Mouse (Mus musculus) left cerebral cortex, postnatal 14 days (tissue): Measurements from ENCODE around the gene Hs3st3b1. TPM values are rescaled to one million over a fixed set of nuclear protein-coding genes. Genes with fewer than 3 reads are reported as not detected.

Source experiments
- DNase-seq, 2 experiments: peaks; one replicate each; pipeline ENCODE4 v3.0.0; 2021 to 2022; ENCODE audit warnings: low spot score in 2 of 2, mixed read lengths in 1 of 2
- intact Hi-C: fragments of 180-260 bp; cut with DNase I; formaldehyde crosslinking; loops from one replicate; pipeline ENCODE4 v1.15.1; 2025
- total RNA-seq, 2 experiments: library from RNA; stranded (reverse); gene quantifications; 2 replicates each; pipeline ENCODE4 v1.2.3; 2021

Gene Hs3st3b1
- total RNA-seq, 2 experiments from 2014 or later, result 0.87 to 1.3 TPM

DNA sequence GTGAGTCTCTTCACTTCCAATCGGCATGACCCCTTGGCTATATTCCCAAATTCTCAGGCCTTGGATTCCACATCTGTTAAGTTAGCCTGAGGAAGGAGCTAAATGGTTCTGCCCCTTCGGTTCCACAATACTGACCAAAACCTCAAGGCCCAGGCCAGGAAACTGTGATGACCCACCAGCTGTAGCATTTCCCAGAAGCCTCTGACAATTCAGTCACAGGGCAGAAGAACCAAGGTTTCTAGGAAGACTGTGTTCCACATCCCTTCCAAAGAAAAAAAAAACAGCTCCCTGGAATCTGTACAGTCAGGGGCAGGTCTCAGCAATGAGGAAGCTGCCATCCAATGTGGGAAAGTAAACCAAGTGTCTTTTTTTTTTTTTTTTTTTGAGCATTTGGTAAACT, 25.1 kb downstream of the Hs3st3b1 start:
- DNase-seq, result no peak
- intact Hi-C loops, result no loop called here

DNA sequence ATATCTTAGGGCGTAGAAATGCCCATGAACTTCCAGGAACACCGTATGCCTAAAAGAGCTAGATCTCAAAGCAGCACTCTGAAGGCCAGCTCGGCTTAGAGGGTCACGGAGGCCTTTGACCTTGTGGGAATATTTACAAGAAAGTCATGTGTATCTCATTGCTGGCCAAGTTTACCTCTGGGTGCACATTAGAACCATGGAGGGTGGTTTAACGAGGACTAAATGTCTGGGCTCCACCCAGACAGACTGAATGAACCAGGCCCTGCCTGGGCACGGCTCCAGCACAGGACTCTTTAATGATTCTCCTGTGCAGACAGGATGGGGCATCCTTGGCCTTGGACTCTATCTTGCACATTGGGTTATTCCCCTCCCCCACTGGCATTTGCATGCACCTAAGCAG, 27.9 kb downstream of the Hs3st3b1 start:
- intact Hi-C loops, result no loop called here
- DNase-seq, result no peak

DNA sequence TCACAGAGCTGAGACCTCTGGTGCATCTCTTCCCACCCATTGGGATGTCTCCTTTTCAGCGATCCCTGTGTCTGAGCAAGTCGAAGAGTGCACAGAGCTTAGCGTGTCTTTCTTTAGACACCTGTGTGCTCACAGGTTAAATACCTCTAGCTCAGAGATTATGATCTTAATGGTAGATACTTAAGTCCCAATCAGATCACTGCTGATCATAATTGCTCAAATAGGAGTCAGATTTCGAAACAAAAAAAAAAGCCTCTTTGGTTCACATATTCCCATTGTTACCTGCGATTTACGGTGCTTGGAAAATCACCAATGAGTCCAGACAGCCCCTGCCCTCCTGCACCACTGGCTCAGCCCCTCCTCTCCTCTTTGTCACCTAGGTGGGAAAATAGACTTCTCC, 28.5 kb downstream of the Hs3st3b1 start:
- intact Hi-C loops, result no loop called here
- DNase-seq, result no peak

DNA sequence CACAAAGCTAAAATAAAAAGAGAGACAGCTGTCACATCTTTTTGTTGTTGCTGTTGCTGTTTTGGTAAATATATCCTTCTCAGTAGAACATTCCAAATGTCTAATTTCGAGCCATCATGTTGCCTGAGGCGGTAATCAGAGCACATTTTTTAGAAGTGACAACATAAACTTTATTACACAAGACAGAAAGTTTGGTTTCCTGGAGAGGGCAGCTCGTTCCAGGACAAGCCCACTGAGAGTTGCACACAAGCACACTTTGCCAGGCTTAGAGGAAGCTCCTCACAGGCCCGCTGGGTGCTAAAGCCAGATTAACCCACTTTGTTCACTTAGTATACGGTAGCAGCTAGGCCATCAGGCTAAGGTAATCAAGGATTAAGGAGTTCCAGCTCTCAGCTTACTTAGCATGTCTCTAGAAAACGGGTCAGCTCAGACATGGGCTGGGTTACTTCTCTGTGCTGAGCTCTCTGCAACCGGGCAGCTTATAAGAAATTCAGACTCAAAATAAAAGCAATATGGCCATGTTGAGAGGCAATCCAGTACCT, 30.5 kb downstream of the Hs3st3b1 start:
- DNase-seq, result no peak
- intact Hi-C loops, result no loop called here

DNA sequence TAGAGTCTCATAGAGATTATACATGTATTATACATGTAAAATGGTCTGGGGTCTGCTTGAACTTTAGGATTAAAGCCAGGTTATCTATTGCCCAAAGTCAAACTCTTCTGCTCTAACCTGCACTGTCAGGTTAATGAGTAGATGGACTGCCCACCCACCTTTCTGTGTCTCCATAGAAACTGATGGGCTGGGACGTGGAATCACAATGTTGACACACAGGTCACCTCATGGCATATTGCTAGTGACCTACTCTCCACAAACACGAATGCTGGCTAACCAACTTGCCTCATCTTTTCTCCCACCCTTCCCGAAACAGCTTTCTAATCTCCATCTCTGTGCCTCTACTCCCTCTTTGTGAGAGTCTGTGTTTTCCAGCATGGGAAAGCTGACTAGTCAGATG, 38.7 kb downstream of the Hs3st3b1 start:
- DNase-seq, result no peak
- intact Hi-C loops, result no loop called here

DNA sequence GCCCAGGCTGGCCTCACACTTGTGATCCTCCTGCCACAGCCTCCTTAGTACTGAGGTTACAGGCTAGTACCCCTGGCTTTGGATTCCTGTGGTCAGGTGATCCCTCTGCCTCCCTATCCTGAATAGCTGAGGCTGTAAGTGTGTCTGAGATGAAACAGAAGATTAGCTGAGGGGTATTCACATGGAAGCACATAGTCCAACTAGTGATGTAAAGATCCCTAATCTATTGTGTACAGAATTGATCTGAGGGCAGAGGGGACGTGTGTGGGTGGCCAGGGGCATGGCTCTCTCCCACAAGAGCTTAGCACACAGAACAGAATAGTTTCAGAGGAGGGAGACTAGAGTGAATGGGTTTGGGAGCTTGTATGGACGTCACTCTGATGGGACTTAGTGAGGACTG, 41.8 kb downstream of the Hs3st3b1 start:
- intact Hi-C loops, result no loop called here
- no peak for DNase-seq

DNA sequence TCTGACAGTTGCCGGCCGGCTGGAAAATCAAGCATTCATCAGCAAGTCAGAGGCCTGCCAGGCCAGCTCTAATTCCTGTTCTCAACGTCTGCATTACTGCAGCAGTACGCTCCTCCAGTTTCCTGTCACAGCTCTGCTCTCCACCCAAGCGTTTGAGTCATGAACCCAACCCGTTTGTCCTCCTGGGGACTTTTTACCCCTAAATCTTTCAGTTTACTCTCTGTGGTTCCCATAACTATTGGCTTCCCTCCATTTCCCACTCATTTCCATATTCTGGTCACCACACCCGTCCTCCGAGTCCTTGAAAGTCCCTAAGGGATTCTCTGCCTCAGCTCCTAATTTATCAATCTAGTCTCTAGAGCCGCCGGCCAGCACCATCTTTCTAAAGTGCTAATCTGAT, 42.8 kb downstream of the Hs3st3b1 start:
- DNase-seq, result no peak
- intact Hi-C loops, result no loop called here

DNA sequence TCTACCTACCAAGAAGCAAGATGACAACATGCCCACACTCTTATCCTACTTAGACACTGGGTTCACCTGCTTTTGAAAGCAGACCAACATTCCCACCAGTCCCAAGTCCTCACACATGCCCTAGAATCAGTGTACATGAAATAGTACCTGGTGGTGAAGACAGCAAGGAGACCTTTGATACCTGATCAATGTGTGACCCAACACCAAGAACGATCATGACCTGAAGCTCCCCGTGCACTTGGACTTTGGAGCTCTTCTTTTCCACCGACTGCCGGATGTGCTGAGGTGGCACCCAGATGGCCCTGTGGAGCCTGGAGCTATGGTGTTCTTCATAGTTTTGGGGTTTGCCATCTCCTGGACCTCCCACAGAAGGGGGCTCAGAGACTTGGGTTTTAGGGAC, 43.5 kb downstream of the Hs3st3b1 start:
- intact Hi-C loops, result no loop called here

DNA sequence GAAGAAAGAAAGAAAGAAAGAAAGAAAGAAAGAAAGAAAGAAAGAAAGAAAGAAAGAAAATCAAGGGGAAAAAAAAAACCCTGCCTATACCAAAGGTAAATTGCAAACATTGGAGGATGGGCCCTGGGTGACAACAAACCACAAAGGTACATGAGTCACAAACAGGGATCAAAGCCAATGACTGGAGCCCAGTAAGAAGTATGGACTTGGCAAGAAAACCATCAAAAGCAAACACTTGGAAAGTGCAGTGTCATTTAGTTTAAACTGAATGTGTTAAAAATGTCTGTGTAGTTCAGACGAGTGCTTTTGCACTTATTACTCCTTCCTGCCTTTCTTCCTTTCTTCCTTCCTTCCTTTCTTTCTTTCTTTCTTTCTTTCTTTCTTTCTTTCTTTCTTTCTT, 59.3 kb downstream of the Hs3st3b1 start:
- intact Hi-C loops, result no loop called here
- no peak for DNase-seq

More for the DNA sequence above, 43.5 kb downstream of the Hs3st3b1 start:
- no peak for DNase-seq

DNA sequence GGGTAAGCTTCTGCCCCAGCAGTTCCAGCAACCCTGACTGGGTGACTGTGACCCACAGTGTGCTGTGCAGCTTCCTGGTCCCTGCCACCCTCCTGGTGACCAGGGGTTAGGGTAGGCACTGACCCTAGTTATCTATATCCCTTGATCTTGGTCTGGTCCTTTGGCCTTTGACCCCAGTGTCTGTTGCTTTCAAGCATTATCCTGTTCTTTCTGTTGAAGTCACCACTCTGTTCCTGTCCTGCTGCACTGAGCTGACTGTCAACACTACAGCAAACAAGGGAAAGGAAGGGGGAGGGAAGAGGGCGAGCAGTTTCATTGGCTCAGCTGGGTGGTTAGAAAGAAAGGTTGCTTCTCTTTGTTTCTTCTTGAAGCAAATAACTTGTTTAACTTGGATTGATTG, 60.1 kb downstream of the Hs3st3b1 start:
- intact Hi-C loops, result no loop called here

DNA sequence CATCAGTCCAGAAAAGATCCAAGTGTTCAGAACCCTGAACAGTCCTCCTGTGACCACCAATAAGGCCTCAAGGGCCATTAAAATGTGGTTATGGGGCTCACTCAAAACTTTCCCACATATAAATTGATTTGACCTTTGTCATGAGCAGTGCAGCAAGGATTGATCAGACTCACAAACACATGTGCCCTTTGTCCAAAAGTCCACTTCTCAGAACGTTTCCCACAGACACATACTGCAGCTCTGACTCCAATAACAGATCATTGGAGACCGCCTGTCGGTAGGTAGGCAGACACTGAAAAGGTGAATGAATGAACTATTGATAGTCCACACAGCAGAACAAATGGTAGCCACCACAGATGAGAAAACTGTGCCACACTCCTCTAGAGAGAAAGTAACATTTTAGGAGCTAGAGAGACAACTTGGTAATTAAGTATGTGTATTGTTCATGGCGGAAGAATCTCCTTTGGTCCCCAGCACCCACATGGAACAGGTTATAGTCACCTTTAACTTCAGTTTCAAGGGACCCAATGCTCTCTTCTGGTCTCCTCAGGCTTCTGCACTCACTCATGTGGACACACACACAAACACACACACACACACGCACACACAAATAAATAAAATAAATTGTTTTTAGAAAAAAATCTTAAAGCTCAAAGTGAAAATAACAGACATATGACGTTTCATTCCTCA, 70.9 kb downstream of the Hs3st3b1 start:
- intact Hi-C loops, result no loop called here
- no peak for DNase-seq

More for the DNA sequence above, 60.1 kb downstream of the Hs3st3b1 start:
- DNase-seq, result no peak

DNA sequence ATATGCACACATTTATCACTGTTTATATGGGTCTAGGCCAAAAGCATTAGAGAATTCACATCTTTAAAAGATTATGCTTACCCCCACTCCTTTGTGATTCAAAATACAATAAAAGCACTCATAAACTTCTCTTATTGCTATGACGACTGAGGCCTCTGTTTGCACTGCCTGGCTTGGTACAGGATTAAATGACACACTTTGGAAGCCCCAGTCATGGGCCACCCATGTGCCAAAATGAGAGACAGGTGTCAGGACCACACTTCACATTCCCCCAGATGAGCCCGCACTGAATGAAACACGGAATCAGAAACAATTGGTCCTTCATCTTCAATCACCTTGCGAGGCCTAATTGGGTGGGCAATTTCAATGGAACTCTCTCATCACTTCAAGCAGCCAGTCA, 71.8 kb downstream of the Hs3st3b1 start:
- DNase-seq, result no peak
- intact Hi-C loops, result no loop called here

DNA sequence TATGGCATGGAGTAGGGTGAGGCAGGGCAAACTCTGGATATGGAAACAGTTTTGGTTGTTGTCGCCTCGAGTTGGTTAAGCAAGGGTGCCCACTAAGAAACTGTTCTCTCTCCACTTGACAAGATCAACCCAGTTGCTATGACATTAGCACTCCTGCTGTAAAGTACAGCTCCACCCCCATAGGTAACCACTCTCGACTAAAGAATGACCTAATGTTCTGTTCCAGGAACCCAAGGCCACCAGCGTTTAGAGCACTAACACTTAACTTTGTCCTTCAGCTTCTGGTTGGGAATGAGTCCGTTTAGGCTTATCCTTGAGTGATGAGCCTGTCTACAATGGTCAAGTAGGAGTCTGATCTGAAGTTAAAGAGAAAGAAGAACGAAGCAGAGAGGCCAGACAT, 76.7 kb downstream of the Hs3st3b1 start:
- DNase-seq, result no peak
- intact Hi-C loops, result no loop called here

DNA sequence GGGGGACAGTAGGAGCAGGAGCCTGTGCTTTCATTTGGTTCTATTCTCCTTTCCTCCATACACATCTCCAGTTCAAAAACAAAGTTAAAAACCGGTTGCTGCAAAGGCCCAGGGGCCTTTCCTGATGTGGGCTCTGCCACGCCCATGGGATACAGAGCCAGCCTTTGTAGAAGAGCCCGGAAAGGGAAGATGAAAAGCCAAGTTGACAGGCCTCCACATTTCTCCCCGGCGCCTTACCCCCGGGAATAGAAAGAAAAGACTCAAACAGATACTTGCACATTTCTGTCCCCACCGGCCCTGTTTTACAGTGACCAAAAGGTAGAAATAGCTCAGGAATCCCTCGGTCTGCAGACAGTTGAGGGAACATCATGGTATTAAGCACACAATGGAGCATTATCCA, 77.4 kb downstream of the Hs3st3b1 start:
- DNase-seq, result no peak
- intact Hi-C loops, result no loop called here

DNA sequence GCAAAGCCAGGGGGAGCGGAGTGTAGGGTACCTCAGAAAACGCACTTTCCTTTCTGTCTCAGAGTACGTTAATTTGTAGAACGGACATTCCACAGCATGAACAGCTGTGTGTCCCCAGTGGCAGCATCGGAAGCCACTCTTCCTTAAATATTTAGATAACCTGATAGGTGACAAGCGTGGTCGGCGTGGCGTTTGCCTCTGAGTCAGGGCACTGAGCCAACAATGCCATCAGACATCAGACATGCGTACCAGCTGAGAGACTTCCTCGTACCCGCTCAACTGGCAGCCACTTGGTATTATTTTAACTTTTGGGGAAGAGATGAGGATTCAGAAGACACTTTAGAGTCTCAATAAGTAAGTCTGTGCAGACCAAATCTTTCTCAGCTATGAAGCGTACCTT, 84.6 kb downstream of the Hs3st3b1 start:
- intact Hi-C loops, result no loop called here
- no peak for DNase-seq

Other genes with a start within 250 kb of the Hs3st3b1 start
- 10 to 100 TPM; 27.3 to 28.6 TPM for gene Cox10, start 157.2 kb upstream of the Hs3st3b1 start, total RNA-seq